Mouse (Mus musculus): ENCODE measurements around the gene 4930583I09Rik.

The 4930583I09Rik gene

DNA sequence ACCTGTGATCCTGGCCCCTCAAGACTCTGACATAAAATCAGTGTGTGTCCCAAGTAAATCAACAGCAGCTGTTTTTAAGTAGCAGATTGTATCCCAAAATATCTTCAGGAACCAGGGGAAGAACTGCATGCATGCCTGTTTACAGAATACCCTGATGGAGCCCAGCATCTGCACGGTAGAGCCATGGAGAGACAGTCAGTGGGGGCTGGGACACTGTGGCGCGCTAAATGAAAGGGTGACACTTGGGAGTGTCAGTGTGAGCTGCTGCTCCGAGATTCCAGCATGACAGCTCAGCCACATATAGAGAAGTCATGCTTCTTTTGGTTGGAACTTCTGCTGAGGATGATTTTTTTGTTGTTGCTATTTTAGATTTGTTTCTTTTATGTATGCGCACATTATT lies 43.2 kb downstream of the 4930583I09Rik start:
- no peak for DNase-seq

DNA sequence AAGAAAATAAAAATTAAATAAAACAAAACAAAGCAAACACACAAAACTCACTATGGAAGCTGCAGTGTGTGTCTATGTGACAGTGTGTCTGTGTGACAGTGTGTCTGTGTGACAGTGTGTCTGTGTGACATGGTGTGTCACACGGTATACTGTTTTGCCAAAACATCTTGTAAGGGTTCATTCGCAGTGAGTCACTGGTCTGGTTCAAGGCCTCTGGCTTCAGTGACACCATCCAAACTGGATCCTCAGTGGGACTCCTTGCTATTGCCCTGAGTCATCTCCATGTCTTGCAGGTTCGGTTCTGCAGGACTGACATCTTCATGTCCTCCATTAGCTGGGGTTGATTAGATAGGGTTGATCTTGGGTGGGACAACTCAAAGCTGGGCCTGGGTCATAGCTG lies 43.8 kb downstream of the 4930583I09Rik start:
- DNase-seq = no peak

GRCm38 (mm10) chr17:64789175-64789574 lies 46.7 kb downstream of the 4930583I09Rik start:
- no peak for DNase-seq

- no peak for DNase-seq
Measured at GRCm38 (mm10) chr17:64788301-64788700, 47.6 kb downstream of the 4930583I09Rik start.

- no peak for DNase-seq
Measured at GRCm38 (mm10) chr17:64785961-64786360, 49.9 kb downstream of the 4930583I09Rik start.
